Mouse (Mus musculus) adrenal gland, postnatal 4 days (tissue): ENCODE results near the gene Tifab. TPM values are rescaled to one million over a fixed set of nuclear protein-coding genes. Genes with fewer than 3 reads are reported as not detected.
"Not testable (repeated sequence)": the region's sequence is repeated elsewhere in the genome, so short reads cannot be mapped to it uniquely, and the experiment has no call there.

Experiments
- DNase-seq, 2 experiments: peaks; one replicate each; pipeline ENCODE4 v3.0.0; 2021 to 2022; ENCODE audit warnings: low spot score in 2 of 2, mixed read lengths in 2 of 2
- long read RNA-seq, 2 experiments: library from polyadenylated mRNA; stranded (forward); transcript quantifications; one replicate each; pipeline ENCODE4 v2.0.0; 2021
- total RNA-seq, 2 experiments: library from RNA; stranded (reverse); gene quantifications; 2 replicates each; pipeline ENCODE4 v1.2.3; 2021

Gene Tifab
- total RNA-seq: 1 to 10 TPM; 1.4 to 1.8 TPM
- long read RNA-seq, experiment 1, partial matches to known transcripts: 0 of 1 reads
- long read RNA-seq, experiment 1, other reads (novel, unspliced or antisense): 1 of 1 reads
- long read RNA-seq, experiment 2, partial matches to known transcripts: 1 of 2 reads
- long read RNA-seq, experiment 2, other reads (novel, unspliced or antisense): 1 of 2 reads

DNA sequence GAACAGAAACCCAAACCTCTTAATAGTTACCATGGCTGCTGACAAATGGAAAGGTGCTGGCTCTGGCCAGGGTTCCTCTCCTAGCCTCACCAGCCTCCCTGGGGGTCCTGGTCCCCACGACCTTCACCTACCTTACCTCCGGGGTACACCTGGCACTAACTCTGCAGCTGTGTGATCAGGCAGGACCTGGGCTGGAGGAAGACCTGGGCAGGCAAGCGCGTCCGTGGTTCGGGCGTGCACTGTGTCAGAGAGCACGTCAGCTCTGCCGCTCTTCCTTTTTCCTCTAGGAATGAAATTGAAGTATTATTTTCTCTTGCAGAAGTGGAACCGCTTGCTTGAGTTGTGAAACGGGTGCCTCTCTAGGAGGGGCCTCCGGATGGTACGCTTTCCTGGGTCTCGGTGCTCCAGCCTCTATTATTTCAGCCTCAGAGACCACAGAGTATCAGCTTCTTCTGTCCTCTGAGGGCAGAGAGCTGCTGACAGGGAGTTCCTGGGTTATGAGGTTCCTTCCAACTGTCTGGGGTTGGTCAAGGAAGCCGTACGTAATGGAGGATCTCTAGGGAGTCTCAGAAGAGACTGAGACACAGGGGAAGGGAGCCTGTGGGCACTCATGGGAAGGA, at the start of gene Tifab:
TSS of gene Tifab (minus strand) at position 470 of the 620 bp plus-strand sequence.
- no peak for DNase-seq

DNA sequence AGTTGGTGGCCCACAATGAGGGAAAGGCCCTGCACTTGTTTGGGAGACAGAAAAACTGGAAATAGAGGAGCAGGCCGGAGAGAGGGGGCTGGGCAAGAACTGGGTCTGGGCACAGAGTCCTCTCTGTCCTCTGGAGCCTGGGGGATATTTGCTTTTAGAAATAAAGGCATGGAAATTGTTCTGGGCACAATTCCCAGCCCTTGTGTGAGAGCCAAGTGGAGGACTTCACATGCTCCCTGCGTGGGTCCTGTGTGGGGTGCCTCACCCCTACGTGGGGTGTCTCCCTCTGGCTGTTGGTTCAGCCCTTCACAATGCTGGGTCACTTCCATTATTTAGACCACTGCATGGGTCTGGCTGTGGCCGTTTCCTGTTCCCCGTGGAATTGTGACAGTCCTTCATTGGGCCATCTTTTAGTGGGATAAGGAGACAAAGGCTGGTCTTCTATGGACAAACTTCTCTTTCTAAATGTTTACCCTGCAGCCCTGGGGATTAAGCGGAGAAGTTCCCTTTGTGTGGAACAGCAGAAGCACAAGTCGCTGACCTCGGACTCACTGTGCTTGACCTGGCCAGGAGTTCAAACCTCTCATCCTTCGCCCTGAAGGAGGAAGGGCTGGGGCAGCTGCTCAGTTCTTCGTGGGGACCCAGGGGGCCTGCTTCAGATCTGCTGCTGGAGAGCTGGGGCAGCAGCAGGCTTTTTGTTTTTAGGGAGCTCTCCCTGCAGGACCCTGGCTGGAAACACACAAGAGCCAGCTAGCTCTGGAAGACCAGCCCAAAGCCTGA, 47.7 kb upstream of the Tifab start:
- no peak for DNase-seq

DNA sequence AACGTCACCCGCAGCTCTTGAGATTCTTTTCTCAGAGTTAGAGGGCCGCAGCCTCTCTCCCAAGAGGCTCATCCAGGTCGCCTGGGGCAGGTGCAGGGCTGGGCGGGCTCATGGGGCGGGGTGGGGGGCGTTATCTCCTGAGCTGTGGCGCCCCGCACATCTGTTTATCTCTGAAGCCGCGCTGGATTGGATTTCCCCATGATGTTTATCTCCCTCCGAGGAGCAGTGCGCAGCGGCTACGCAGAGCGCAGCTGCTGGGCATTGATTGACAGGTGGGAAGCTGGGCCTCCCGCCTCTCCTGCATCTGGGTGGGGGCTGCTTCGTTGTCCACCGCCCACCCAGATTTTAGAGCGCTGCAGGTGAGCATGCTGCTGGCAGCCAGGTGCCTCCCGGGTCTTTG, 44.9 kb upstream of the Tifab start:
- DNase-seq: no peak

DNA sequence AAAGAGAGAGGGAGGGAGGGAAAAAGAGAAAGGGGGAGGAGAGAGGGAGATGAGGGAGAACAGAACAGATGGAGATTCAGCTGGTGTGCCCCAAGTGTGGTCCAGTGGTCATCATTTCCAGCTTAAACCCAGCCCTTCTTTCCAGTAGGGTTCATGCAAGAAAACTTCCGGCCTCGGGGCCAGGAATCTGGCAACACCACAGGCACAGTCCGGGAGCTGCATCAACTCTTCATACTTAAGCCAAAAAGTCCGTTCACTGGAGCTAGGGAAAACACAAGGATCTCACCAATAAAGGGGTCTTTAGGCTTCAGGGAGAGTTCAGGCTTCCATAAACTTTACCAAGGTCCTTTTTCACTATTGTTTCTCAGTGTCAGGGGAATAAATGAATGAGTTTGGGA, 44.2 kb upstream of the Tifab start:
- no peak for DNase-seq

DNA sequence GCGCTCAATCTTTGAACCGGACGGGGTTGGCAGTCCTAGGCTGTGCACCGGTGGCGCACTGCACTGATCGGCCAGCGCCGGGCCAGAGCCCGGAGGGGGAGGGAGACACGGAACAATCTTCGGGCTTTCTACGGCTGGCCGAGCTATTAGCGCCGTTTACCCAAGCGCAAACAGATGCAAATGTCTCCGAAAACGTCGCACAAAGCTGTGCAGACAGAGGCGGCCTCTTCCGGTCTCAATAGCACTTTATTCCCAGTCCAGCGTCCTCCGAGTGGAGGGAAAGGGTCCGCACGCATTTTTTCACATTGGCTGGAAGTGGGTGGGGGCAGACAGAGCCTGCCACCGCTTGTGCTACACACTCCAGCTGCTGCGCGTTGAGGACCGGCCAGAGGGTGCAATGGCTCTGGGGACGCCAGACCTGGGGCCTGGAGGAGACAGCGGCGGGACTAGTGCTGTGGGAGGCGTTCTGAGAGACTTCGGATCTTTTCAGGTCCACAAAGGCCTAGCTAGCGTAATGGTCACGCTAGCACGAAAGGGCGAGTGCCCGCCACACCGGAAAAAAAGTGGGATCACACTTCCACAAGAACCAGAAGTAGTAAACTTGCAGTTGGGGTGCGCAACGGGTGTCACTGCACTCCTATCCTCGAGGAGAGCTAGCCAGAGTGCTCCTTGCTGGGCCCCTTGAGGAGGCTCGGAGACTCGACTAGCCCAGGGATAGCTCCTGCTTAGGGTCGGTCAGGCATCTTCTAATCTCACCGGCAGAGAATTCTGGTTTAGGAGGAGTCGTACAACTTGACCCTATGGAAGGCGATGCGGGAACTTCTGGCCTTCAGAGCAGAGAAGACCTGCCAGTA, 43.5 kb upstream of the Tifab start:
- DNase-seq: no peak

DNA sequence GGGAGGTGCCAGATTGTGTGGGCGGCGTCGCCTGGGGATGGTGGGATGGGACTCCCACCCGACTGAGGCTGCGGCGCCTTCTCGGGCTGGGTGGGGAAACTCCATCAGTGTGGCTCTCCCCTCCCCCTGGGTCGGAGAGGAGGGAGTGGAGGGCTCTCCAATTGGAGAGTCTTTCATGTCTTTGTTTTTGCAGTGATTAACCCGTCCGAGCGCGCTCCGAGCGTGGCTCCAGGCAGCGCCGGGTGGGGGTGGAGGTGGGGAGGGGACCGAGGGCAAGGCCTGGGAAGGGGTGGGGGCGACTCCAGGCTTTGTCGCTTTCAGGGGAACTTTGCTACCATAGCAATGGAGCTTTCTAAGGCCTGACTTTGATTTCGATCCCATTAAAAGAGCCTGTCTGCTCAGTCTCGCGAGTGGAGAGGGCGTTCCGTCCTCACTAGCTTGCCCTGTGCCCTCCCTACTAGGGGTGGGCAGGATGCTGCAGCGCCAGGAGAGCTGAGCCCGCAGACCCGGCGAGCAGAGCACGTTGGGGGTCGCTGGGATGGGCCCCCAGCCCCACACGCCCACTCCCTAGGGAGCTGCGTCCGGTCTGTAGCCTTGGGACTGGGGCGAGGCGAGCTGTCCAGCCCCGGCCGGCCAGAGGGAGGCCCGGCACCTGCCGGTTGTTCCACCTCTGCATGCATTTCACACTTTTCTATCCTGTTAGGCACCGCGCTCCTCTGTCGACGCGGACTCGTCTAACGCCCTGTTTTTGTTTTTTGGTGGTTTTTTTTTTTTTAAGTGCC, 42.6 kb upstream of the Tifab start:
- no peak for DNase-seq

DNA sequence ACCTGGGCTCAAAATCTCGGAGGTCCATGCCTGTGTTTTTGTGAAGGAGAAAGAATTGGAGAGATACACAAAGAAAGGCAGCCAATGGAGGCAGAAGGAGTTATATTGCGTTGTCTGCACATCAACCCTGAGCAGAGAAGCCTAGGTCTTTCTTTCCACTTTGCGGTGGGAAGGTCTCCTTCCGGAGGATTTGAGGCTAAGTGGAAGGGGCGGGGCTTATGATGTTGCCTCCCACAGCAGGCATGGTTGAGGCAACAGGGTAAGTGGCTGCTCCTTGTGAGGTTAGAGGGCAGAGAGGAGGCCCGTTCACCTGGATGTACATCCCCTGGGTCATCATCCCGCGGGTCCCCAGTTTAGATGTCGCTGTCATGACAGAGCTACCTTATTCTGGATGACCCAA, 40.6 kb upstream of the Tifab start:
- DNase-seq: no peak

DNA sequence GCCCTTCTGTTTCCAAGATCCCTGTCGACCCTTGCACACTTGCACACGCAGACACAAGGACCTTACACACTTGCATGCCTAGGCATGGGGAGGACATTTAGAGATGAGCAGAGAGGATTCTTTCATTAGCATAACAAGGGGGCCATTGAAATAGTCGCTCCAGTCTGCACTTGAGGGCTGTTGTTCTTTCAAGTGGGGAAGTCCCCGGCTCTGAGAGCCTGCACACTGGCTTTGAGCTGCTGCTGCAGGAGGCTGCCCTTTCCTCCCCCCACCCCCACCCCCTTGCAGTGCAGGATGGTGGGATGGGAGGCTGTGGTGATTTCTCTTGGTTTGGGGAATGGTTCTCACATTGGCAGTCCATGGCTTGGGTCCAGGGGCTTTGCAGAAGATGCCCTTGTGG, 37.4 kb upstream of the Tifab start:
- DNase-seq: no peak

DNA sequence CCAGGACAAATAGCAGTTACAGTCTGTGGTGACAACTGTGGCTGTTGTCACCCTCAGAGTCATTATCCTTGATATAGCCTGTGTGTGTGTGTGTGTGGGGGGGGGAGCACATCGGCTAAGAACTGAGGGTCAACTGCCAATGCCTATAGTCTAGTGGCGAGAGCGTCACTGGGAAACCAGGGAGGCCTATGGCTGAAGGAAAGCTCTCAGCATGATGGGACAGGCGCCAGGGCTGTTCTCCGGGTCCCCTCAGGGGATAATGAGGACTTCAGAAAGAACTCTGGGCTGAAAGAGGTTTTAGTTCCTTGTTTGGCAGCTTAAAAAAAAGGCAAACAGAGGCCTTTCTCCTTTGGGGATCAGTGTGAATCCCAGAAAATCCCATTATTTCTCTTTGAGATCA, 35.9 kb upstream of the Tifab start:
- no peak for DNase-seq

DNA sequence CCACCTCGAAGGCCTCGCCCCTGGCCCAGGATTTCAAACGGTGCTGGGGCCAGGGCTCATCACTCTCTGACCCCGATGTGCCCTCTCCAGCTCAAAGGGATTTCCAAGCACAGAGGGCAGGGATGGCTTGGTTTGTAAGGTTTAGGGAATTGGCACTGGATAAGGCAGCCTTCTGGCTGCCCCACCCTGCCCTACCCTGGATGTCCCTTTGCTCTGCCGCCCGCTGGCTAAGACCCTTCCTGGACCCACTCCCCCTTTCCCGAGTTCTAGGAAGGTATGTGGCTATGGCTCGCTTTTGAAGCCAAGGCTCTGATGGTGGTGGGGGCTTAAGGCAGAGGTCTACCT, 30.4 kb upstream of the Tifab start:
- DNase-seq: no peak

DNA sequence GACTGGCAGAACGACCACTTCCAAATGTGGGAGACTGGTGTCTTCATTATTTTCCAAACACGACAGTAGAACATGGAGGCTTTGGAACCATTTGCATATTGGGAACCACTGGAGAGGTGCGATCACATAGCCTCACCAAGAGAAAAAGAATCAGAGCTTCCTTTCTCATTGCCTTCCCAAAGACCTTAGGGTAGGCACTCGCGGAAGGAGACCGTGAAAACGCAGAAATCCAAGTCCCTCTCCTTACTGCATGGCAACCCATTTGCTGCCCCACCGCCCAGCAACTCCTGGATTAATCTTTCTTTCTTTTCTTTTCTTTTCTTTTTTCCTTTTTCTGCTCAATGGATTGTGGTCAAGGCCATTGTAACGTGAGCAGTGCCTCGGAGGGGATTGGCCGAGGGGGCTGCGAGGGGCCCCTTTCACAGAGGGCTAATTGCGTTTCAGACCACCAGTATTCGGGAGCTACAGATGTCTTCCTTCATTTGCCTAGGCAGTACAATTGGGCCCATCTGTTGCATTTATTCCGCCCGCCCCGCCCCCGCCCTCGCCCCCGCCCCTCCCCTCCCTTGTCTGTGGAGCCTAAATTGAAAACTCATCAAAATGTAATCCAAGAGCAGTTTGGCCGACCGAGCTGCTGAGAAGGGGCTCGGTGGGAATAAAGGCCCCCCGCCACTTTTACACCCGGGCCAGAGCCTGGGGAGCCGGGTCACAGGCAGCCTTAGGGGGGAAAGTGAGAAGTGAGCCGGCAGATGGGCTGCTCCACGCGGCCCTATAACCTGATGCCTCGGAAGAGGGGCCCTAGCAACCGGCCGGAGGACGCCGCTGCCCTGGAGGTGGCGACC, 29.8 kb upstream of the Tifab start:
- DNase-seq: no peak

DNA sequence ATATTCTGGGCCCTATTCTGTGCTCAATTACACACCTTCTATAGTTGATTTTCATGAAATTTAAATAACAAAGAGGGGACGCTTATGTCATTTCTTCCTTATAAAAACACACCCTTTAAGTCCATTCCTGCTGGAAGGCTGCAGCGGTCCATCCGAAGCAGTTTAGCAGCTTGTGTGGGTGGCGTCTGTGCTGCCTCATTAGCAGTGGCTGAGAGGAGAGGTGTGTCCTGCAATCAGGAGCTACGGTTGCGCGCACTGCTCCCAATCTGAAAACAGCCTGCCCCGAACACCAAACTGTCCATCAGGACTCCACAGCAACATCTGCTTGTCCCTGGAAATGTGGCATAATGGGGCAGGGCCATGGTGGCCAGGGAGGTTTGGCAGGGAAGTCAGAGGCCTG, 20.8 kb upstream of the Tifab start:
- DNase-seq: no peak

DNA sequence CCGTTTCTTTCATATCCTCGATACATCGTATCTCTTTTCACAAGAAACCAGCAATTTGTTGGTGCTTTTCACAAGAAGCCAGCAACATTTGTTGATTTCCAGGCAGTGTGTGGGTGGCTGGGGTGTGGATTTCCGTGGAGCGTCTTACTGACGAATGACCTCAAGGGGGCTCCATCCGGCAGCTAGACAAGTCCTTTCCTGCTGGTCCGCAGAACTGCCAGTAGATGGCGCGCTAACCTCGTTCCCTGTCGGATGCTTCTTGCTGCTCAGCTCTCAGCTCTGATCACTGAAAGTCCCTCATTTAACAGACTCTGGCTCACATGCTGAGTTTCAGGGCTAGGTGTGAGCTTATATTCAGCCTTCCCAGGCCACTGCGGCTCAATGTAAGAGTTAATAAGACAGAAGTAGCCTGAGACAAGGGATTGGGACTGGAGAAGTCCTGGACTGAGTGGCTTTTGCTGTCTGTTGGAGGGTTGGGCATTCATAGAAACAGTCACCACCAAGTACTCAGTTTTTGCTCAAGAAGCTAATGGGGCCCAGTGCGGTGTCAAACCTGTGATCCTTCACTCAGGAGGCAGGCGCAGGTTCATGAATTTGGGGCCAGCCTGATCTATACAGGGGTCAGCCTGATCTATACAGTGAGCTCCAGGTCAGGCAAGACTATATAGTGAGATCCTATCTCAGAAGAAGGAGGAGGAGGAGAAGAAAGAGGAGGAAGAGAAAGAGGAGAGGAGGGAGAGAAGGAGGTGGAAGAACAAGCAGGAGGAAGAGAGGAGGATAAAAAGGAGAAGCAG, 19.0 kb upstream of the Tifab start:
- peak; percentile 63 to 70 for DNase-seq

DNA sequence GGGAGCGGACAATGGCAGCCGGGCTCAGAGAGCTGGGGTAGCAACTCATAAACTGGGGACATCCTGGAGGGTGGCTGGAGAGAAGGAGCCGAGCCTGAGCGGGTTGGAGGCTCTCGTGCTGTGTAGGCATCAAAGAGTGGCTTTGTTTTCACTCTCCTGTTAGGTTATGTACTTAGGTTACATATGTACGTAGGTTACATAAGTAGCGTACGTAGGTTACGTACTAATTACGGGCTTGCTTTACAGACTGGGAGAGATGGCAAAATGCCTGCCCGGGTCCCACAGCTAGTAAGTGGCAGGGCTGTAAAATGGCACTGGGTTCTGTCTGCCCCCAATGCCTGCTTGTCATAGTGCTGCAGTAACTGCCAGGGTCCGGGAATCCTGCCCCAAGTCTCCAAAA, 18.3 kb upstream of the Tifab start:
- DNase-seq: no peak

DNA sequence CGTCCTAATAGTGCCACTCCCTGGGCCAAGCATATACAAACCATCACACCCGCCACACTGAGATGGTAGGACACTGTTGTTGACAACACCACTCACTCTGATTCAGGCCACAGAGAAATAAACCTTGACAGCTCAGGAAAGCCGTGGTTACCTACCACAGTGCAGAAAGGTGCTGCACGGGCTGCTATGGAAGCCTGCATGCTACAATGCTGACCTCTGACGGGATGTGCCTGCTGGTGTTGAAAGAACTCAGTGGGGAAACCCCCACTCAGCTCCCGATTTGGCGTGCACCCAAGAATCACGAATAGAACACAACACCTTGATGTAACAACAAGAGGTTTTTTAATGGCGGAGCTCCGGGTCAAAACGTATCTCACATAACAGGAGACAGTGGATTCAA, 17.1 kb upstream of the Tifab start:
- DNase-seq: not testable (repeated sequence)

DNA sequence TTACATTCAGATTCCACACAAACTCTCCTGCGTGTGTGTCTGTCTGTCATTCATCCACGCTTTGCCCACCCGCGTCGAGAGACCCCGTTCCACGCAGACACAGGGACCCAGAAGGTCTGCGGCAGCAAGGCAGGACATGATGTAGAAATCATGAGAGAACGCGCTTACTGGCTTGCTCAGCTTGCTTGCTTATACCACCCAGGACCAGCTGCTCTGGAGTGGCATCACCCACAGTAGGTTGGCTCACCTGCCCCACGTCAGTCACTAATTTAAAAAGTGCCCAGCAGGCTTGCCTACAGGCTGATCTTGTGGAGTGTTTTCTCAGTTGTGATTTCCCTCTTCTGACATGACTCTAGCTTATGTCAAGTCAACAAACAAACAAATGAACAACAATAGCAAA, 15.5 kb upstream of the Tifab start:
- DNase-seq: not testable (repeated sequence)

DNA sequence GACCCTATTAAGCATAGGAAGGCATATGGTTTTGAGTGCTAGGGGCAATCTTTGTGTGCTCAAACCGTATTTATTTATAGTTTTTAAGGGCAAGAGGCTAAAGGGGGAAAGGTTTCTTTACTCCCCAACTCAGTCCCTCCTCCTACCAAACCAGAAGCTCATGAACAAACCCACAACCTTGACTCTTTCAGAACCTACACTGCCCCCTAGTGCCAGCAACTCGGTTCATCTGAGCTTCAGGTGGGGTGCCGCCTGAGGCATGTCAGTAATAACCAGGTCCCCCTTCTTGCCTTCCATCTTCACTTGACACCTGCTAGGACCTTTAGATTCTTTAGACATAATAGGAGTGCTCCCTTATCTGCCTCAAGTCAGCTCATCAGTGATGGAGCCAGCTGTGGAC, 12.5 kb upstream of the Tifab start:
- DNase-seq: no peak

DNA sequence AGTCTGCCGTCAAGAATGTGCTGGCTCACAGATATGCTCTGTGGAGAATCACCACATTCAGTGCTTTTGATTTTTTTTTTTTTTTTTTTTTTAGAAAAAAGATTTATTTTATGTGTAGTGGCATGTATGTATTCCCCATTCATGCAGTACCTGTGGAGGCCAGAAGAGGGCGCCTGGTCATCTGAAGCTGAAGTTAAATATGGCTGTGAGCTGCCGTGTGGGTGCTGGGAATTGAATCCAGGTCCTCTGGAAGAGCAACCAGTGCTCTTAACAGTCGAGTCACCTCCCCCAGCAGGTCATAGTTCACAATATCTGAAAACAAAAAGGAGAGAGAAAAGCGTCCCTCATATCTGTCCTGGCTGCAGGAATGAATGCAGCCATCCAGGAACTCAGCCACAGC, 11.0 kb upstream of the Tifab start:
- DNase-seq: no peak

DNA sequence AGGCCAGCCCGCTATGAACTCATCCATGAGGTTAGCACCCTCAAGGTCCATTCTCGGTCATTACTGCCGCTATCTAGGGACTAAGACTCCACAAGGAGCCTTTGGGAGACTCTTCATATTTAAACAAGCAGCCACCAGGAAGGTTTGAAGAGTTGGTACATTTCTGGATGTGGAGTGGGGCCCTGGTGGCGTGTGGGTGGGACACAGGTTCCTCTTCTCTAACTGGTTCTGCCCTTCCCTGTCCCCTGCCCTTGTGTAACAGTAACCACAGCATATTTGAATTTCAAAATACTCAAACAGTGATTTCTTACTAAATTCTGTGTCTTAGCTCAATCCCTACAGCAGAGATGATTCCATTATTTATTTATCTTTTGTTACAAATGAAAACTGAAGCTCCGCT, 5.0 kb upstream of the Tifab start:
- DNase-seq: no peak
